Mouse (Mus musculus) CH12.LX (cell line): ENCODE results near the gene Nkx2-5.

ENCODE experiments used
- GABPA ChIP-seq: IDR thresholded peaks from 2 replicates; pipeline ENCODE4 v1.6.1; 2012; ENCODE audit warnings: low read depth, low read length, improper control_type of control experiment, inconsistent platforms; ENCODE audit not compliant: insufficient replicate concordance
- POLR2A ChIP-seq: IDR thresholded peaks from 2 replicates; pipeline ENCODE4 v1.6.1; 2011; ENCODE audit warnings: low read depth, mild to moderate bottlenecking, improper control_type of control experiment, low read length
- ZNF384 ChIP-seq: IDR thresholded peaks from 2 replicates; pipeline ENCODE4 v1.6.1; 2012; ENCODE audit warnings: low read depth, low read length, improper control_type of control experiment, inconsistent platforms

GRCm38 (mm10) chr17:26846411-26846810 lies 1.6 kb upstream of the Nkx2-5 start:
- TF ChIP-seq POLR2A: no peak
- no peak for TF ChIP-seq GABPA
- no peak for TF ChIP-seq ZNF384
